Mouse (Mus musculus) cerebellum, adult 2 months (tissue): ENCODE data around the gene Samsn1. TPM values are rescaled to one million over a fixed set of nuclear protein-coding genes. Genes with fewer than 3 reads are reported as not detected.

ENCODE experiments used
- DNase-seq, 2 experiments: peaks; one replicate each; pipeline ENCODE4 v3.0.0; 2021
- H3K27ac ChIP-seq: fragments of 200-500 bp; 2 replicates; pipeline ENCODE4 v1.5.1; 2012; ENCODE audit warnings: low read length, control low read depth, inconsistent platforms; ENCODE audit not compliant: insufficient read depth
- H3K27me3 ChIP-seq: fragments of 200-500 bp; 2 replicates; pipeline ENCODE4 v1.6.1; 2012; ENCODE audit warnings: inconsistent platforms, mild to moderate bottlenecking, low read length, moderate library complexity; ENCODE audit not compliant: control insufficient read depth, insufficient read depth
- H3K4me1 ChIP-seq: fragments of 200-500 bp; 2 replicates; pipeline ENCODE4 v1.6.1; 2011; ENCODE audit warnings: low read length; ENCODE audit not compliant: control insufficient read depth, insufficient read depth
- H3K4me3 ChIP-seq: fragments of 200-500 bp; replicated peaks from 2 replicates; pipeline ENCODE3; 2011; ENCODE audit warnings: mild to moderate bottlenecking, low read depth, low read length, control low read depth; ENCODE audit not compliant: insufficient read depth
- CTCF ChIP-seq: fragments of 200-500 bp; IDR thresholded peaks from 2 replicates; pipeline ENCODE4 v1.5.1; 2011; ENCODE audit warnings: low read depth, mild to moderate bottlenecking, control low read depth, low read length, moderate library complexity, borderline replicate concordance; ENCODE audit not compliant: insufficient read depth
- POLR2A ChIP-seq: fragments of 200-500 bp; IDR thresholded peaks from 2 replicates; pipeline ENCODE4 v1.6.1; 2011; ENCODE audit warnings: low read length, control low read depth, borderline replicate concordance; ENCODE audit not compliant: insufficient read depth
- WGBS: fragments of 180-500 bp; shearing (Covaris S2); methylation state at CpG from one replicate; pipeline ENCODE4 v1.1.7; 2018; 5-methylcytosine and 5-hydroxymethylcytosine counted together
- polyA plus RNA-seq: library from polyadenylated mRNA; depleted of rRNA; stranded (reverse); fragments of >200 nt; gene quantifications from 2 replicates; pipeline ENCODE4 v1.2.3, GENCODE M21; 2012; rRNA removed

Samsn1 gene
- polyA plus RNA-seq: 0.60 and 0.80 TPM in 2 replicates

GRCm38 (mm10) chr16:76022181-76022580, at the start of gene Samsn1:
Gene Samsn1, minus strand, starts transcription at chr16:76022281.
- Histone ChIP-seq H3K4me1 (no peaks in the 10 kb centered on the region), H3K27ac (no peak within 1 kb of the TSS), H3K27me3 (no peaks in the 10 kb centered on the region), H3K4me3 (no peak within 1 kb of the TSS)
- 70% methylated on average over 7 of the region's 7 CpGs for WGBS
- TF ChIP-seq CTCF (no peak), POLR2A (no peak)
- no peak for DNase-seq

- TF ChIP-seq CTCF: no peak
- no peak for TF ChIP-seq POLR2A
- DNase-seq: peak in 1 of 2 experiments; percentile 4
- WGBS: 19% methylated on average over 14 of the region's 14 CpGs
- H3K4me1 ChIP-seq: no peaks in the 10 kb centered on the region
- no peak overlapping the region for H3K4me3 ChIP-seq
- H3K27me3 ChIP-seq: no peaks in the 10 kb centered on the region
- no peak overlapping the region for H3K27ac ChIP-seq
Observed at GRCm38 (mm10) chr16:76066082-76066635, 44.1 kb upstream of the Samsn1 start.

- H3K27ac ChIP-seq: no peak overlapping the region
- TF ChIP-seq POLR2A (no peak), CTCF (no peak)
- H3K4me3 ChIP-seq: no peak overlapping the region
- H3K4me1 ChIP-seq: no peaks in the 10 kb centered on the region
- no peaks in the 10 kb centered on the region for H3K27me3 ChIP-seq
- WGBS: 92% methylated on average over 7 of the region's 7 CpGs
- DNase-seq: no peak
Observed at GRCm38 (mm10) chr16:76054976-76055375, 32.9 kb upstream of the Samsn1 start.

GRCm38 (mm10) chr16:76054079-76054478, 32.0 kb upstream of the Samsn1 start:
- TF ChIP-seq CTCF (no peak), POLR2A (no peak)
- no peaks in the 10 kb centered on the region for H3K4me1 ChIP-seq
- no peaks in the 10 kb centered on the region for H3K27me3 ChIP-seq
- whole genome bisulfite sequencing: 82% methylated on average over 4 of the region's 4 CpGs
- DNase-seq: no peak
- no peak overlapping the region for H3K4me3 ChIP-seq
- no peak overlapping the region for H3K27ac ChIP-seq

- no peak overlapping the region for H3K27ac ChIP-seq
- 95% methylated on average over 8 of the region's 8 CpGs for WGBS
- no peak for DNase-seq
- no peak for TF ChIP-seq POLR2A
- no peak for TF ChIP-seq CTCF
- no peak overlapping the region for H3K4me3 ChIP-seq
- no peaks in the 10 kb centered on the region for H3K4me1 ChIP-seq
- H3K27me3 ChIP-seq: no peaks in the 10 kb centered on the region
Observed at GRCm38 (mm10) chr16:76053537-76053936, 31.5 kb upstream of the Samsn1 start.

- H3K4me1 ChIP-seq: no peaks in the 10 kb centered on the region
- TF ChIP-seq CTCF (no peak), POLR2A (no peak)
- H3K4me3 ChIP-seq: no peak overlapping the region
- no peaks in the 10 kb centered on the region for H3K27me3 ChIP-seq
- 18% methylated on average over 3 of the region's 3 CpGs for WGBS
- no peak for DNase-seq
- no peak overlapping the region for H3K27ac ChIP-seq
Observed at GRCm38 (mm10) chr16:76047066-76047465, 25.0 kb upstream of the Samsn1 start.

- TF ChIP-seq CTCF: no peak
- no peak for TF ChIP-seq POLR2A
- Histone ChIP-seq H3K4me1 (no peaks in the 10 kb centered on the region), H3K27me3 (no peaks in the 10 kb centered on the region), H3K4me3 (no peak overlapping the region), H3K27ac (no peak overlapping the region)
- DNase-seq: no peak
- WGBS: 87% methylated on average over 6 of the region's 6 CpGs
Observed at GRCm38 (mm10) chr16:76040319-76040945, 18.4 kb upstream of the Samsn1 start.

GRCm38 (mm10) chr16:76019164-76019563, 2.9 kb downstream of the Samsn1 start:
- Histone ChIP-seq H3K4me3 (no peak overlapping the region), H3K27ac (no peak overlapping the region), H3K4me1 (no peaks in the 10 kb centered on the region), H3K27me3 (no peaks in the 10 kb centered on the region)
- WGBS: 44% methylated on average over 1 of the region's 1 CpGs
- DNase-seq: no peak
- TF ChIP-seq POLR2A (no peak), CTCF (no peak)
